Mouse (Mus musculus): ENCODE measurements at regions not wholly inside any gene's neighbourhood (a gene's known extent, or its start where the extent isn't known, plus 50 kb on each side); places are given as distances from the start of the nearest gene placed in this dataset.

GRCm38 (mm10) chr1:99237214-99237613 lies 535.4 kb upstream of the Cntnap5b start:
- DNase-seq (ENCODE audit: low spot score in 2 of 2), result no peak

- DNase-seq (ENCODE audit: low spot score in 2 of 2), result peak; percentile 5 to 32
These were observed 487.0 kb upstream of the Cntnap5b start for GRCm38 (mm10) chr1:99285612-99286011.

- DNase-seq (ENCODE audit: low spot score in 2 of 2), result no peak
These were observed 484.7 kb upstream of the Cntnap5b start for GRCm38 (mm10) chr1:99287834-99288233.

- DNase-seq (ENCODE audit: low spot score in 2 of 2), result no peak
These were observed 473.4 kb upstream of the Cntnap5b start for GRCm38 (mm10) chr1:99299139-99299538.

- no peak for DNase-seq (ENCODE audit: low spot score in 2 of 2)
These were observed 455.4 kb upstream of the Cntnap5b start for GRCm38 (mm10) chr1:99317043-99317709.

GRCm38 (mm10) chr1:99317710-99318066 lies 454.9 kb upstream of the Cntnap5b start:
- no peak for DNase-seq (ENCODE audit: low spot score in 2 of 2)
